Mouse (Mus musculus): ENCODE measurements around the gene Tgoln1. TPM values are rescaled to one million over a fixed set of nuclear protein-coding genes. Genes with fewer than 3 reads are reported as not detected.

Gene Tgoln1
- 156 TPM for polyA plus RNA-seq (2017; shearing (Covaris generic))

GRCm38 (mm10) chr6:72616643-72617288, at the start of gene Tgoln1:
TSS of gene Tgoln1 (minus strand) at chr6:72617000.

DNA sequence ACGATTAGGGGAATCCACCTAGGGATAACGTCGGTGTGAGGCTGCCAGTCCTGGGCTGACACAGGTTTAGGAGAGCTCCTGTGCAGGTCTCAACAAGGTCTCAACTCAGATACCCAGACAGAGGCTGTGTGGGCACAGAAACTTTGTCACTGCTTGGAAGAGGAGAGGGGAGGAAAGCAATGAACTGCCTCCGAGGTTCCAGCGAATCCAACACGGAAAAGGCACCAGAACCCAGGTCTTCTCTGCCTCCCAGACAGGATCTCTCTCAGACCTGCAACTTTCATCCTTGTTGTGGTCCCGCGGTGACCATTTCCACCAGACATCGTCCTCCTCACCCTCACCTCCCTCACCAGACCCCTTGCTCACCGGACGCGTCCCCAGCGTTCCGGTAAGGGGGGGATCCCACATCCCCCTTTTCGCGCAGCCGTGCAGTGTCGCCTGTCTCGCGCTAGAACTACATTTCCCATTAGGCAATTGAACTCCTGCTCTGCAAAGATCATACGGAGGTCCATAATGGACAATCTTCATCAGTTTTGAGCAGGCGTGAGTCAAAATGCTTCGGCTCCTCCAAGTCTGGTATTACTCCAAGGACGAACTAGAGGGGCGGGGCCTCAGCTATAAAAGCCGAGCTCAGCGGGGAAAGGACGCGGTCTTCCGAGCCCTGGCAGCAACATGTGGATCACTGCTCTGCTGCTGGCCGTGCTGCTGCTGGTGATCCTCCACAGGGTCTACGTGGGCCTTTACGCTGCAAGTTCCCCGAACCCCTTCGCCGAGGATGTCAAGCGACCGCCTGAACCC, 18.6 kb downstream of the Tgoln1 start, which contains the start of the genes Elmod3 and Retsat:
Elmod3 (minus strand) TSS at position 458 of the 798 bp plus-strand sequence.
Retsat (plus strand) TSS at position 520 of the 798 bp plus-strand sequence.

Other genes with a start within 250 kb of the Tgoln1 start
- 64.9 TPM for gene Vamp5, start 236.5 kb downstream of the Tgoln1 start, polyA plus RNA-seq (2017; shearing (Covaris generic))
- gene Vamp8, start 226.3 kb downstream of the Tgoln1 start, polyA plus RNA-seq (2017; shearing (Covaris generic)) = 303 TPM
- 12.6 TPM for gene Ggcx, start 202.7 kb downstream of the Tgoln1 start, polyA plus RNA-seq (2017; shearing (Covaris generic))
- gene Mat2a, start 177.4 kb downstream of the Tgoln1 start, polyA plus RNA-seq (2017; shearing (Covaris generic)) = 449 TPM
- not detected for gene Sh2d6, start 95.3 kb downstream of the Tgoln1 start, polyA plus RNA-seq (2017; shearing (Covaris generic))
- gene Capg, start 72.6 kb downstream of the Tgoln1 start, polyA plus RNA-seq (2017; shearing (Covaris generic)) = 621 TPM
- gene Elmod3, start 18.6 kb downstream of the Tgoln1 start, polyA plus RNA-seq (2017; shearing (Covaris generic)) = 25.9 TPM
- 5.3 TPM for gene Retsat, start 18.5 kb downstream of the Tgoln1 start, polyA plus RNA-seq (2017; shearing (Covaris generic))
- 1.0 TPM for gene Tcf7l1, start 172.3 kb upstream of the Tgoln1 start, polyA plus RNA-seq (2017; shearing (Covaris generic))

All from inflammation-experienced regulatory T-cells, adult 16 weeks (primary cell).